Mouse (Mus musculus) ES-Bruce4 (cell line): ENCODE measurements around the gene Rimbp3.

Experiments used
- CTCF ChIP-seq: IDR thresholded peaks from one replicate; pipeline ENCODE4 v1.8.1; 2011; ENCODE audit warnings: low read depth, low read length
- EP300 ChIP-seq: IDR thresholded peaks from 2 replicates; pipeline ENCODE4 v1.6.1; 2011; ENCODE audit warnings: low read depth, low read length; ENCODE audit not compliant: insufficient read depth
- POLR2A ChIP-seq: IDR thresholded peaks from one replicate; pipeline ENCODE4 v1.8.1; 2011; ENCODE audit warnings: low read length; ENCODE audit not compliant: insufficient read depth

GRCm38 (mm10) chr16:17181382-17181781 lies 27.0 kb upstream of the Rimbp3 start:
- TF ChIP-seq POLR2A (no peak), CTCF (no peak), EP300 (no peak)
